In the genomic region with DNA sequence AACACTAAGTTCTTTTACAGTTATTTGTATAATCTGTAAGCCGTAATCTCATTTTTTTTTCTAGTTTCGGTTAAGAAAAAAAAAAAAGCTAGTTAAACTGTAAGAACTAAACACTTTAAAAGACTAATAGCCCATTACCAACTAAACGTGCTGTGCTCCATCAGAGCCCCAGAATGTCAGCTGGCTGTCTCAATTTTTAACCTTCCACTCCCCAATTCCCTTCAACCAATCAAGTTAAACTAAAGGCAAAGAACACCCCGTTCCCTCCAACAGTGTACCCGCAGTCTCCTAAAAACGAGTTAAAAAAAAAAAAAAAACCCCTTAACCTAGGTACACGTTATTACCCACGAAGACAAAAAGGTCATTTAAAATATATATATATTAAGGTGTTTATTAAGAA, we compare ENCODE assay signal across 8 mouse cellular contexts.
DNase-seq lines count a peak whose midpoint lies in the region; ATAC-seq and TF ChIP-seq lines count a peak whose summit lies in the region.

No protein-coding gene starts in this region.

- peaks cover 5% of the 10 kb centered on the region for H3K4me1 ChIP-seq in heart, adult 2 months (ENCODE audit: control insufficient read depth, insufficient read depth, low read length)
- H3K4me1 ChIP-seq in CH12.LX (ENCODE audit: control insufficient read depth in 1 of 2, insufficient read depth in 2 of 2), result peaks cover 4 to 20% of the 10 kb centered on the region in 2 experiments
- peaks cover 11% of the 10 kb centered on the region for H3K4me1 ChIP-seq in heart, embryonic 16.5 days (ENCODE audit: control insufficient read depth, insufficient read depth, low read length)
- peaks cover 10% of the 10 kb centered on the region for H3K4me1 ChIP-seq in liver, embryonic 16.5 days (ENCODE audit: control insufficient read depth, low read depth, low read length)

- dilution Hi-C loops in CH12.LX (cut with MboI; ENCODE audit: extremely low pct_ligation_motif_present, extremely low pct_unique_long_range_greater_than_20kb, low sequenced_read_pairs), result no loop called here

- H3K27ac ChIP-seq in heart, adult 2 months, result peak overlapping the region; percentile 99
- no peak overlapping the region for H3K27ac ChIP-seq in CH12.LX (ENCODE audit: insufficient read depth, low read depth)
- H3K27ac ChIP-seq in heart, embryonic 16.5 days (ENCODE audit: low read length), result peak overlapping the region; percentile 98
- no peak overlapping the region for H3K27ac ChIP-seq in liver, embryonic 16.5 days (ENCODE audit: low read length)

- no peak for TF ChIP-seq CTCF in heart, adult 2 months (IDR thresholded peaks at IDR 0.05)
- no peak for TF ChIP-seq CTCF in CH12.LX (conservative IDR thresholded peaks at IDR 0.05 in 1 of 2, IDR thresholded peaks at IDR 0.05 in 1 of 2; ENCODE audit: low read depth in 2 of 2, low read length in 2 of 2)

- in situ Hi-C loops in CH12.LX (cut with MboI; ENCODE audit: low pct_ligation_motif_present, low pct_unique_long_range_greater_than_20kb, low sequenced_read_pairs), result no loop called here

- DNase-seq in heart, adult 2 months, result no peak
- no peak for DNase-seq in heart, postnatal 25 days (ENCODE audit: low spot score)
- DNase-seq in CH12.LX (ENCODE audit: extremely low read depth), result no peak
- no peak for DNase-seq in ovary, adult 18-20 months (ENCODE audit: low spot score)
- no peak for DNase-seq in left cerebral cortex, adult 9 months (ENCODE audit: low spot score in 2 of 2)

- TF ChIP-seq POLR2A in heart, adult 2 months (IDR thresholded peaks at IDR 0.05; ENCODE audit: insufficient read depth, low read depth, low read length), result no peak
- TF ChIP-seq POLR2A in CH12.LX (IDR thresholded peaks at IDR 0.05; ENCODE audit: low read depth, low read length), result no peak

- no peak for TF ChIP-seq EP300 in heart, adult 2 months (IDR thresholded peaks at IDR 0.05; ENCODE audit: insufficient read depth, low read depth, low read length)
- no peak for TF ChIP-seq EP300 in CH12.LX (IDR thresholded peaks at IDR 0.05; ENCODE audit: low read length)

- no peak for TF ChIP-seq RAD21 in CH12.LX (IDR thresholded peaks at IDR 0.05; ENCODE audit: low read depth, low read length)

- 11% methylated on average over 8 of the region's 8 CpGs for WGBS in heart, adult 2 months
- 11% methylated on average over 8 of the region's 8 CpGs for WGBS in heart, embryonic 16.5 days
- WGBS in liver, embryonic 16.5 days (ENCODE audit: insufficient replicate concordance), result 5% methylated on average over 8 of the region's 8 CpGs

- no peak for ATAC-seq in heart, embryonic 16.5 days (replicated peaks; ENCODE audit: extremely low read depth, insufficient read depth, low FRiP score)
- no peak for ATAC-seq in liver, embryonic 16.5 days (ENCODE audit: low read depth)
- ATAC-seq in CD4-positive, CD25-positive, alpha-beta regulatory T cell, adult 4 months, result no peak

- intact Hi-C loops in heart, adult 2 months (cut with DNase I), result loop anchor here (5.0 to 10.0 kb wide), 2 partner anchors 159 to 511 kb away; partner anchors contain the start of gene Tanc1
- intact Hi-C loops in heart, postnatal 25 days (cut with DNase I), result loop anchor here (5.0 kb wide), 2 partner anchors 159 to 174 kb away; no protein-coding TSS in a partner anchor

- H3K79me2 ChIP-seq in heart, adult 2 months (replicated peaks; ENCODE audit: control insufficient read depth, insufficient read depth, low read length), result peaks cover 4% of the 10 kb centered on the region
- H3K79me2 ChIP-seq in CH12.LX (replicated peaks; ENCODE audit: control insufficient read depth, extremely low read depth, insufficient read depth, poor library complexity, severe bottlenecking), result peaks cover 9% of the 10 kb centered on the region

- peak overlapping the region; percentile 66 for H3K4me2 ChIP-seq in CH12.LX (ENCODE audit: insufficient read depth, low read depth, poor library complexity, severe bottlenecking)
- peak overlapping the region; percentile 75 for H3K4me2 ChIP-seq in heart, embryonic 16.5 days (ENCODE audit: low read depth, low read length)
- H3K4me2 ChIP-seq in liver, embryonic 16.5 days (ENCODE audit: low read depth, low read length), result peak overlapping the region; percentile 59

- H3K4me3 ChIP-seq in heart, adult 2 months, result peak overlapping the region; percentile 90
- H3K4me3 ChIP-seq in CH12.LX (replicated peaks in 1 of 3; ENCODE audit: low read depth in 2 of 3, low read length in 2 of 3, poor library complexity in 1 of 3), result no peak overlapping the region
- H3K4me3 ChIP-seq in heart, embryonic 16.5 days (ENCODE audit: low read length), result peak overlapping the region; percentile 89
- H3K4me3 ChIP-seq in liver, embryonic 16.5 days (ENCODE audit: low read depth, low read length), result peak overlapping the region; percentile 95

- no peaks in the 10 kb centered on the region for H3K9me3 ChIP-seq in CH12.LX (replicated peaks; ENCODE audit: low read length)
- H3K9me3 ChIP-seq in heart, embryonic 16.5 days (replicated peaks; ENCODE audit: control insufficient read depth, low read length), result no peaks in the 10 kb centered on the region
- no peaks in the 10 kb centered on the region for H3K9me3 ChIP-seq in liver, embryonic 16.5 days (replicated peaks; ENCODE audit: control insufficient read depth, low read length)

- H3K27me3 ChIP-seq in heart, adult 2 months (ENCODE audit: control insufficient read depth, insufficient read depth, low read length), result no peaks in the 10 kb centered on the region
- H3K27me3 ChIP-seq in CH12.LX (replicated peaks), result no peaks in the 10 kb centered on the region
- H3K27me3 ChIP-seq in heart, embryonic 16.5 days (ENCODE audit: control insufficient read depth, insufficient read depth, low read length), result no peaks in the 10 kb centered on the region
- no peaks in the 10 kb centered on the region for H3K27me3 ChIP-seq in liver, embryonic 16.5 days (ENCODE audit: control insufficient read depth, insufficient read depth, low read depth, low read length)

- peak overlapping the region; percentile 60; the same call in 1 of the 2 replicates for H3K9ac ChIP-seq in heart, adult 2 months (ENCODE audit: low read depth, low read length)
- peak overlapping the region; percentile 97; the same call in 1 of the 2 replicates for H3K9ac ChIP-seq in CH12.LX (ENCODE audit: insufficient read depth, low read depth)
- H3K9ac ChIP-seq in heart, embryonic 16.5 days (ENCODE audit: low read length), result peak overlapping the region; percentile 98
- H3K9ac ChIP-seq in liver, embryonic 16.5 days (ENCODE audit: low read depth, low read length), result peak overlapping the region; percentile 3

- H3K36me3 ChIP-seq in heart, adult 2 months (ENCODE audit: control insufficient read depth, insufficient read depth, low read length), result peaks cover 8% of the 10 kb centered on the region
- no peaks in the 10 kb centered on the region for H3K36me3 ChIP-seq in CH12.LX (replicated peaks in 1 of 2; ENCODE audit: control insufficient read depth in 1 of 2, insufficient read depth in 1 of 2, low read length in 1 of 2)
- H3K36me3 ChIP-seq in heart, embryonic 16.5 days (ENCODE audit: control insufficient read depth, insufficient read depth), result no peaks in the 10 kb centered on the region
- no peaks in the 10 kb centered on the region for H3K36me3 ChIP-seq in liver, embryonic 16.5 days (ENCODE audit: control insufficient read depth, insufficient read depth)

TF ChIP-seq in CH12.LX, 34 proteins besides CTCF, POLR2A, EP300 and RAD21:
- TF ChIP-seq E2F4 (IDR thresholded peaks at IDR 0.05; ENCODE audit: insufficient replicate concordance, low read depth, low read length), result no peak
- no peak for TF ChIP-seq SMC3 (IDR thresholded peaks at IDR 0.05; ENCODE audit: low read depth, low read length)
- TF ChIP-seq IRF4 (IDR thresholded peaks at IDR 0.05; ENCODE audit: low read depth, low read length), result no peak
- no peak for TF ChIP-seq CHD2 (IDR thresholded peaks at IDR 0.05; ENCODE audit: low read length)
- TF ChIP-seq USF2 (conservative IDR thresholded peaks at IDR 0.05; ENCODE audit: low read depth, low read length), result no peak
- TF ChIP-seq BHLHE40 (IDR thresholded peaks at IDR 0.05; ENCODE audit: low read depth, low read length), result no peak
- no peak for TF ChIP-seq ZC3H11A (IDR thresholded peaks at IDR 0.05; ENCODE audit: low read depth, low read length)

Comparison
In these comparisons a context has a peak if more than half of its experiments do, and no peak if none do; other contexts are left out.
1. H3K27ac ChIP-seq: peak in heart, adult 2 months (single experiment) and heart, embryonic 16.5 days (single experiment); none in CH12.LX (single experiment) and liver, embryonic 16.5 days (single experiment).
2. H3K4me3 ChIP-seq: peak in heart, adult 2 months (single experiment), heart, embryonic 16.5 days (single experiment) and liver, embryonic 16.5 days (single experiment); none in CH12.LX (0 of 3).
3. H3K9ac ChIP-seq: peak in every context shown above with its lines; median percentile 98 in heart, embryonic 16.5 days; 97 in CH12.LX; 60 in heart, adult 2 months; 3 in liver, embryonic 16.5 days.
4. Peak in every context shown above with its lines, with median percentiles within 50 percentile points of each other: H3K4me2 ChIP-seq.